Mouse (Mus musculus): ENCODE measurements around the gene Tspo. TPM values are rescaled to one million over a fixed set of nuclear protein-coding genes. Genes with fewer than 3 reads are reported as not detected.

The Tspo gene
- total and polyA plus RNA-seq, 3 experiments, result 66.5 to 80.0 TPM; not detected in 1

DNA sequence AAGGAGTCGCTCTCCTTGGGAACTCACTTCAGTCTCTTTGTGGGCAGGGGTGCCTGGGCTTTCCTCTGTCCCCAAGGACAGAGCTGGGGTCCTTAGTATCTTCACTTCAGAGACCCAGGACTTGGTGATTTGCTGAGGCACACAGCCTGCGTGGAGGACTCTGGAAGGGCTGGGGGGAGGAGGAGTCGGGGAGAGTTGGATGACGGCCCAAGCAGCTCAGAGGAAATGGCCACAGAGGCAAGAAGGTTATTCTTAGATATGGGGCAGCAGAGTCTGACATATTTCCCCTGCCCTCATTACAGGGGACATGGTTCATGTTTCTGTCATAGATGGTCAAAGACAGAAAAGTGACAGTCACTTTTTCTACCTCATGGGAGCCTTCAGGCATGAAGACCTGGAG is 23.5 kb upstream of the Tspo start:
- TF ChIP-seq HCFC1 (IDR thresholded peaks at IDR 0.05; ENCODE audit: low read depth, low read length), result no peak
- no peak for TF ChIP-seq BHLHE40 (IDR thresholded peaks at IDR 0.05; ENCODE audit: borderline replicate concordance, low read depth, low read length)
- TF ChIP-seq GATA1 (IDR thresholded peaks at IDR 0.05; ENCODE audit: low read depth, low read length), result no peak
- no peak for TF ChIP-seq MYB (IDR thresholded peaks at IDR 0.05; ENCODE audit: low read depth, low read length)
- TF ChIP-seq SMC3 (IDR thresholded peaks at IDR 0.05; ENCODE audit: low read depth, low read length), result no peak
- no peak for TF ChIP-seq TCF12 (IDR thresholded peaks at IDR 0.05; ENCODE audit: low read depth, low read length)
- TF ChIP-seq CHD1 (IDR thresholded peaks at IDR 0.05; ENCODE audit: low read depth, low read length), result no peak
- Histone ChIP-seq H3K79me2 (ENCODE audit: control insufficient read depth, insufficient read depth, low read length, poor library complexity) (no peaks in the 10 kb centered on the region), H3K27ac (ENCODE audit: control insufficient read depth, low read depth, low read length) (no peak overlapping the region), H3K9ac (ENCODE audit: control insufficient read depth, low read depth, low read length, poor library complexity, severe bottlenecking) (no peak overlapping the region), H3K36me3 (ENCODE audit: control insufficient read depth in 1 of 2, insufficient read depth in 2 of 2, low read length in 2 of 2) (peaks cover 0 to 3% of the 10 kb centered on the region in 2 experiments; a peak in 1 of 4 replicates), H3K27me3 (ENCODE audit: control insufficient read depth in 1 of 2, insufficient read depth in 2 of 2, low read length in 2 of 2) (no peaks in the 10 kb centered on the region), H3K4me3 (ENCODE audit: control insufficient read depth in 1 of 2, insufficient read depth in 1 of 2, low read depth in 2 of 2, low read length in 2 of 2) (no peak overlapping the region), H3K9me3 (replicated peaks; ENCODE audit: insufficient read depth, low read length) (no peaks in the 10 kb centered on the region), H3K4me1 (ENCODE audit: control insufficient read depth in 1 of 2, insufficient read depth in 2 of 2, low read length in 2 of 2) (peaks cover 0 to 14% of the 10 kb centered on the region in 2 experiments; a peak in 2 of 4 replicates)
- DNase-seq (ENCODE audit: low read depth, low spot score), result no peak

GRCm38 (mm10) chr15:83541647-83542287 is 21.6 kb upstream of the Tspo start:
- DNase-seq (ENCODE audit: low read depth, low spot score), result no peak
- no peaks in the 10 kb centered on the region; a peak in 1 of 4 replicates for H3K36me3 ChIP-seq (ENCODE audit: control insufficient read depth in 1 of 2, insufficient read depth in 2 of 2, low read length in 2 of 2)
- no peak overlapping the region for H3K4me3 ChIP-seq (ENCODE audit: control insufficient read depth in 1 of 2, insufficient read depth in 1 of 2, low read depth in 2 of 2, low read length in 2 of 2)
- H3K79me2 ChIP-seq (ENCODE audit: control insufficient read depth, insufficient read depth, low read length, poor library complexity), result no peaks in the 10 kb centered on the region
- peaks cover 0 to 7% of the 10 kb centered on the region in 2 experiments; a peak in 1 of 4 replicates for H3K4me1 ChIP-seq (ENCODE audit: control insufficient read depth in 1 of 2, insufficient read depth in 2 of 2, low read length in 2 of 2)
- TF ChIP-seq SMC3 (IDR thresholded peaks at IDR 0.05; ENCODE audit: low read depth, low read length) (no peak), CHD1 (IDR thresholded peaks at IDR 0.05; ENCODE audit: low read depth, low read length) (no peak), HCFC1 (IDR thresholded peaks at IDR 0.05; ENCODE audit: low read depth, low read length) (no peak), ZC3H11A (IDR thresholded peaks at IDR 0.05; ENCODE audit: low read depth, low read length) (no peak), BHLHE40 (IDR thresholded peaks at IDR 0.05; ENCODE audit: borderline replicate concordance, low read depth, low read length) (no peak), TBP (IDR thresholded peaks at IDR 0.05; ENCODE audit: low read depth, low read length) (no peak), KAT2A (conservative IDR thresholded peaks at IDR 0.05; ENCODE audit: low read depth, low read length) (no peak)
- H3K27ac ChIP-seq (ENCODE audit: control insufficient read depth, low read depth, low read length), result no peak overlapping the region
- no peaks in the 10 kb centered on the region for H3K27me3 ChIP-seq (ENCODE audit: control insufficient read depth in 1 of 2, insufficient read depth in 2 of 2, low read length in 2 of 2)
- H3K9ac ChIP-seq (ENCODE audit: control insufficient read depth, low read depth, low read length, poor library complexity, severe bottlenecking), result no peak overlapping the region
- no peaks in the 10 kb centered on the region for H3K9me3 ChIP-seq (replicated peaks; ENCODE audit: insufficient read depth, low read length)

DNA sequence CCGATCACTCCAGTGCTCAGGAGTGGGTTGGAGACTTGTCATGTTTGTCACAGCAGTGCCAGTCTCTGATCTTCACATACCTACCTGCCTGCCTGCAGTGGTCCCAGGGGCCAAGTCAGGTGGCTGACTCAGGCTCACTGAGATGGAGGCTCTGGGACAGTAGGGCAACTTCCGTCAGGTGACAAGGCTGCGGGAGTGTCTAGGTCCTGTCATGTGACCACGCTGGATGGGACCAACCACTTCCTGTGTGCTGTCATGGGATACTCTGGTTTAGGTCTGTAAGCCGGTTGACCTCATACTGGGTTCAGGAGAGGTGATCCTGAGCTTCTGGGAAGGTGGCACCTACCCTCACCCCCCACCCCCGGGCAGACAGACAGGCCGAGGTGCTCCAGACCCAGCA is 17.4 kb upstream of the Tspo start:
- H3K4me1 ChIP-seq (ENCODE audit: control insufficient read depth in 1 of 2, insufficient read depth in 2 of 2, low read length in 2 of 2), result no peaks in the 10 kb centered on the region
- H3K36me3 ChIP-seq (ENCODE audit: control insufficient read depth in 1 of 2, insufficient read depth in 2 of 2, low read length in 2 of 2), result no peaks in the 10 kb centered on the region; a peak in 1 of 4 replicates
- H3K27me3 ChIP-seq (ENCODE audit: control insufficient read depth in 1 of 2, insufficient read depth in 2 of 2, low read length in 2 of 2), result no peaks in the 10 kb centered on the region
- no peak for TF ChIP-seq ETS1 (IDR thresholded peaks at IDR 0.05; ENCODE audit: low read depth, low read length)
- no peak for TF ChIP-seq USF2 (IDR thresholded peaks at IDR 0.05; ENCODE audit: borderline replicate concordance in 1 of 2, insufficient read depth in 1 of 2, low read depth in 1 of 2, low read length in 2 of 2)
- TF ChIP-seq RCOR1 (IDR thresholded peaks at IDR 0.05; ENCODE audit: low read depth, low read length), result no peak
- TF ChIP-seq SIN3A (IDR thresholded peaks at IDR 0.05; ENCODE audit: low read length), result no peak
- TF ChIP-seq TCF12 (IDR thresholded peaks at IDR 0.05; ENCODE audit: low read depth, low read length), result no peak
- TF ChIP-seq USF1 (IDR thresholded peaks at IDR 0.05; ENCODE audit: low read depth, low read length), result peak; percentile 55
- TF ChIP-seq RAD21 (IDR thresholded peaks at IDR 0.05; ENCODE audit: low read depth, low read length), result no peak
- H3K9ac ChIP-seq (ENCODE audit: control insufficient read depth, low read depth, low read length, poor library complexity, severe bottlenecking), result no peak overlapping the region
- no peaks in the 10 kb centered on the region for H3K9me3 ChIP-seq (replicated peaks; ENCODE audit: insufficient read depth, low read length)
- DNase-seq (ENCODE audit: low read depth, low spot score), result no peak
- H3K79me2 ChIP-seq (ENCODE audit: control insufficient read depth, insufficient read depth, low read length, poor library complexity), result no peaks in the 10 kb centered on the region
- H3K27ac ChIP-seq (ENCODE audit: control insufficient read depth, low read depth, low read length), result no peak overlapping the region
- H3K4me3 ChIP-seq (ENCODE audit: control insufficient read depth in 1 of 2, insufficient read depth in 1 of 2, low read depth in 2 of 2, low read length in 2 of 2), result no peak overlapping the region

Data from MEL (cell line).